12 mouse cellular contexts compared by ENCODE assay signal in the genomic region with DNA sequence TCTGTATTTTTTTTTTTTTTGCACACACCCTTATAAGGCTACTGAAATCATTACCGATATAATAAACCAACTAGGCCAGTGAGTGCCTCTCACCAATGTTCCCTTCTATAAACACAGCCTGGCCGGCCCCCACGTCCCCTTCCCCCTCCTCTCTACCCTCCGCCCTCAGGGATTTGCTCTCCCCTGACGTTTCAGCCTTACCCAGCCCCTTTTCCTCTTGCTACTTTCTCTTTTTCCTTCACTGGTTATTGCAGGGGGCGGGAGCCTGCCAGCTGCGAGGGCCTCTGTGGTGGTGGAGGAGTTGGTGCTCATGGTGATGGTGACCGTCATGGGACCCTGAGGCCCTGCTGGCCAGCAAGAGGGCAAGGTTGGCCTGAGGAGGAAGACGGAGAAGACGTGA.
A peak's percentile ranks its signal among the peaks of the same experiment; 100 is the strongest.
DNase-seq lines count a peak whose midpoint lies in the region; ATAC-seq and TF ChIP-seq lines count a peak whose summit lies in the region.
"Had no signal": no experiment of that assay in that cellular context is flagged by ENCODE, and none has a peak within 500 bp of the region (broad histone marks: within the 10 kb centered on the region; RNA-seq: fewer than 3 reads in every experiment).

No protein-coding gene starts in this region.

- H3K27me3 ChIP-seq in heart, adult 2 months (ENCODE audit: control insufficient read depth, insufficient read depth, low read length), result no peaks in the 10 kb centered on the region
- H3K27me3 ChIP-seq in lung, postnatal 0 days (replicated peaks; ENCODE audit: insufficient read depth, low read length), result no peaks in the 10 kb centered on the region
- H3K27me3 ChIP-seq: embryonic facial prominence, embryonic 12.5 days; Patski had no signal

- TF ChIP-seq EP300 in heart, adult 2 months (IDR thresholded peaks at IDR 0.05; ENCODE audit: insufficient read depth, low read depth, low read length), result no peak
- no peak for TF ChIP-seq EP300 in lung, postnatal 0 days (IDR thresholded peaks at IDR 0.05)

- peaks cover 4% of the 10 kb centered on the region; the same call in 1 of the 2 replicates for H3K36me3 ChIP-seq in heart, adult 2 months (ENCODE audit: control insufficient read depth, insufficient read depth, low read length)
- H3K36me3 ChIP-seq in lung, postnatal 0 days (ENCODE audit: insufficient read depth, low read length), result no peaks in the 10 kb centered on the region
- H3K36me3 ChIP-seq: embryonic facial prominence, embryonic 12.5 days had no signal

- peak overlapping the region; percentile 3; the same call in 1 of the 2 replicates for H3K9ac ChIP-seq in heart, adult 2 months (ENCODE audit: low read depth, low read length)
- no peak overlapping the region for H3K9ac ChIP-seq in lung, postnatal 0 days (replicated peaks; ENCODE audit: low read depth)
- H3K9ac ChIP-seq: embryonic facial prominence, embryonic 12.5 days had no signal

- 77% methylated on average over 10 of the region's 10 CpGs for WGBS in heart, adult 2 months
- 32% methylated on average over 10 of the region's 10 CpGs for WGBS in lung, postnatal 0 days

- peak; percentile 58; the same call in 1 of the 2 replicates for TF ChIP-seq POLR2A in heart, adult 2 months (IDR thresholded peaks at IDR 0.05; ENCODE audit: insufficient read depth, low read depth, low read length)

- H3K4me1 ChIP-seq in heart, adult 2 months (ENCODE audit: control insufficient read depth, insufficient read depth, low read length), result peaks cover 27% of the 10 kb centered on the region
- H3K4me1 ChIP-seq in lung, postnatal 0 days (ENCODE audit: insufficient read depth, low read depth, low read length), result peaks cover 27% of the 10 kb centered on the region; the same call in 1 of the 2 replicates

- no peak for TF ChIP-seq CTCF in heart, adult 2 months (IDR thresholded peaks at IDR 0.05)
- no peak; the same call in none of the 2 replicates for TF ChIP-seq CTCF in lung, postnatal 0 days (IDR thresholded peaks at IDR 0.05)

- H3K4me3 ChIP-seq in heart, adult 2 months, result peak overlapping the region; percentile 22; the same call in 1 of the 2 replicates
- peak overlapping the region; percentile 25 for H3K4me3 ChIP-seq in lung, postnatal 0 days (ENCODE audit: low read depth, low read length)
- H3K4me3 ChIP-seq: embryonic facial prominence, embryonic 12.5 days had no signal

- DNase-seq in heart, adult 2 months, result no peak
- no peak for DNase-seq in heart, postnatal 25 days (ENCODE audit: low spot score)
- peak; percentile 54 for DNase-seq in urinary bladder, postnatal 14 days (ENCODE audit: low spot score)
- no peak for DNase-seq in urinary bladder, postnatal 36 days (ENCODE audit: low spot score in 2 of 2)
- peak; percentile 87 for DNase-seq in lung, postnatal 0 days (ENCODE audit: low spot score)
- DNase-seq in right cerebral cortex, postnatal 14 days, result no peak
- no peak for DNase-seq in right cerebral cortex, postnatal 4 days
- DNase-seq: left cerebral cortex, postnatal 4 days had no signal

- peak overlapping the region; percentile 53 for H3K4me2 ChIP-seq in lung, postnatal 0 days (replicated peaks; ENCODE audit: low read depth, low read length)
- H3K4me2 ChIP-seq: embryonic facial prominence, embryonic 12.5 days had no signal

- H3K27ac ChIP-seq in heart, adult 2 months, result peak overlapping the region; percentile 53
- peak overlapping the region; percentile 69 for H3K27ac ChIP-seq in lung, postnatal 0 days (ENCODE audit: low read length)
- H3K27ac ChIP-seq: embryonic facial prominence, embryonic 12.5 days had no signal

- intact Hi-C loops in heart, adult 2 months (cut with DNase I), result no loop called here
- intact Hi-C loops in heart, postnatal 25 days (cut with DNase I), result loop anchor here (2.0 kb wide), 2 partner anchors 19 to 45 kb away; no protein-coding TSS in a partner anchor

- no peaks in the 10 kb centered on the region for H3K9me3 ChIP-seq in lung, postnatal 0 days (ENCODE audit: low read length)
- H3K9me3 ChIP-seq: embryonic facial prominence, embryonic 12.5 days had no signal

- ATAC-seq in lung, postnatal 0 days, result peak; percentile 73
- ATAC-seq in cerebellum, adult (ENCODE audit: insufficient number of reproducible peaks, low FRiP score, low TSS enrichment), result no peak
- ATAC-seq: midbrain, embryonic 16.5 days; Patski had no signal

- no peaks in the 10 kb centered on the region for H3K79me2 ChIP-seq in heart, adult 2 months (replicated peaks; ENCODE audit: control insufficient read depth, insufficient read depth, low read length)

Comparison
In these comparisons a context has a peak if more than half of its experiments do, and no peak if none do; other contexts are left out.
1. DNase-seq: peak in urinary bladder, postnatal 14 days (single experiment) and lung, postnatal 0 days (single experiment); none in heart, adult 2 months (0 of 2), heart, postnatal 25 days (single experiment), urinary bladder, postnatal 36 days (0 of 2), right cerebral cortex, postnatal 14 days (single experiment) and right cerebral cortex, postnatal 4 days (single experiment).